Mouse (Mus musculus) megakaryocyte, adult 5-6 weeks (primary cell): ENCODE results near the gene Aanat. TPM values are rescaled to one million over a fixed set of nuclear protein-coding genes. Genes with fewer than 3 reads are reported as not detected.

Source experiments
- total RNA-seq, 2 experiments: library from RNA; stranded (forward) in 1 of 2; stranded (reverse) in 1 of 2; fragments of 153-499, 151-499 nt in 1 of 2; fragments of 221-1000, 200-1000 nt in 1 of 2; gene quantifications; 2 replicates each; pipeline versions ENCODE4 v1.2.3 to v1.2.4; 2015 to 2017

The Aanat gene
- total RNA-seq, 2 experiments from 2014 or later, result not detected

Other genes with a start within 250 kb of the Aanat start
- gene Rnf157, start 173.4 kb upstream of the Aanat start, total RNA-seq (2015), result 6.2 and 7.0 TPM in 2 replicates
- 5.7 and 7.1 TPM in 2 replicates for gene Rnf157, start 173.4 kb upstream of the Aanat start, total RNA-seq (2017)
- gene Ubald2, start 152.3 kb upstream of the Aanat start, total RNA-seq (2015), result 94.1 and 112 TPM in 2 replicates
- 58.4 and 64.0 TPM in 2 replicates for gene Ubald2, start 152.3 kb upstream of the Aanat start, total RNA-seq (2017)
- gene Qrich2, start 120.2 kb upstream of the Aanat start, total RNA-seq (2015), result not detected in 2 replicates
- 0.18 and 0.65 TPM in 2 replicates for gene Qrich2, start 120.2 kb upstream of the Aanat start, total RNA-seq (2017)
- gene Prpsap1, start 92.2 kb upstream of the Aanat start, total RNA-seq (2015), result 28.6 and 32.6 TPM in 2 replicates
- gene Prpsap1, start 92.2 kb upstream of the Aanat start, total RNA-seq (2017), result 19.2 and 34.6 TPM in 2 replicates
- 0.60 and 2.2 TPM in 2 replicates for gene Sphk1, start 55.5 kb upstream of the Aanat start, total RNA-seq (2015)
- 1.7 and 2.1 TPM in 2 replicates for gene Sphk1, start 55.5 kb upstream of the Aanat start, total RNA-seq (2017)
- 2.9 and 6.6 TPM in 2 replicates for gene Ube2o, start 5.0 kb upstream of the Aanat start, total RNA-seq (2015)
- 4.8 and 7.7 TPM in 2 replicates for gene Ube2o, start 5.0 kb upstream of the Aanat start, total RNA-seq (2017)
- 20.9 and 21.8 TPM in 2 replicates for gene Rhbdf2, start 40.6 kb downstream of the Aanat start, total RNA-seq (2015)
- gene Rhbdf2, start 40.6 kb downstream of the Aanat start, total RNA-seq (2017), result 16.2 TPM in 2 replicates
- gene Prcd, start 67.1 kb downstream of the Aanat start, total RNA-seq (2015), result 0.80 TPM in 1 of 2 replicates, not detected in the other
- not detected in 2 replicates for gene Prcd, start 67.1 kb downstream of the Aanat start, total RNA-seq (2017)
- not detected in 2 replicates for gene Cygb, start 67.9 kb downstream of the Aanat start, total RNA-seq (2015)
- not detected in 2 replicates for gene Cygb, start 67.9 kb downstream of the Aanat start, total RNA-seq (2017)
- not detected in 2 replicates for gene St6galnac1, start 189.1 kb downstream of the Aanat start, total RNA-seq (2015)
- not detected in 2 replicates for gene St6galnac1, start 189.1 kb downstream of the Aanat start, total RNA-seq (2017)
- gene Mxra7, start 241.6 kb downstream of the Aanat start, total RNA-seq (2015), result 0.55 TPM in 1 of 2 replicates, not detected in the other
- 0.33 TPM in 1 of 2 replicates, not detected in the other for gene Mxra7, start 241.6 kb downstream of the Aanat start, total RNA-seq (2017)